Mouse (Mus musculus): ENCODE data around the gene Gtf2b. TPM values are rescaled to one million over a fixed set of nuclear protein-coding genes. Genes with fewer than 3 reads are reported as not detected.

Gene Gtf2b
- total RNA-seq, 2 experiments from 2014 or later, result 37.5 to 39.1 TPM

GRCm38 (mm10) chr3:142817506-142817905 is 52.7 kb downstream of the Gtf2b start:
- DNase-seq, result no peak

GRCm38 (mm10) chr3:142823606-142824005 is 58.8 kb downstream of the Gtf2b start:
- DNase-seq, result no peak

GRCm38 (mm10) chr3:142826449-142827146 is 61.8 kb downstream of the Gtf2b start:
- DNase-seq, result no peak

- DNase-seq, result no peak
Observed at GRCm38 (mm10) chr3:142832910-142833309, 68.1 kb downstream of the Gtf2b start.

Other genes starting within 250 kb of the Gtf2b start
- gene Gbp7, start 234.7 kb upstream of the Gtf2b start, total RNA-seq (2021), result 1 to 10 TPM; 5.3 to 5.6 TPM
- 1 to 10 TPM; 5.8 to 9.1 TPM for gene Gbp3, start 205.0 kb upstream of the Gtf2b start, total RNA-seq (2021)
- gene Gbp2b, start 170.2 kb upstream of the Gtf2b start, total RNA-seq (2021), result under 1 TPM in 1 of 2 experiments, not detected in 1; 0.09 TPM
- 1 to 10 TPM; 4.5 to 5.5 TPM for gene Gbp2, start 144.4 kb upstream of the Gtf2b start, total RNA-seq (2021)
- 1 to 10 TPM; 5.7 to 6.1 TPM for gene Kyat3, start 64.0 kb upstream of the Gtf2b start, total RNA-seq (2021)
- gene Pkn2, start 117.0 kb downstream of the Gtf2b start, total RNA-seq (2021), result 10 to 100 TPM; 53.1 to 56.4 TPM